20 mouse cellular contexts compared by ENCODE assay signal in the genomic region with DNA sequence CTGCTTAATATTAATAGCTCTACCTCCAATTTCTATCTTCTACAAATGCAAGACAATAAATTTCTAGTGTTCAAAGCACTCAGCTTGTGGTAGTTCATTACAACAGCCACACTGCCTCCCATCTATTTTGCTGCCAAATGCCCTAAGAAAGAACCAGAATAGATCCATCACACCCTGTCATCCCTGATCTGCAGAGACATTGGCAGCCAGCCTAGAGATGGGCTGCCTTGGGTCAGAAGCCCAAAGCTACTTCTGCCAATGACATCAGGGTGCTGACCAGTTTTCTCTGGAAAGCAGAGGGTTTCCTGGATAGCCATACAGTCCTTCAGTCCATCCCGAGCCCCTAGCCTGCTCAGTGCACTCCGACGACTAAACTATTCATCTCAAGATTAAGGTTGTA. TPM values are rescaled to one million over a fixed set of nuclear protein-coding genes. Genes with fewer than 3 reads are reported as not detected.
A peak's percentile ranks its signal among the peaks of the same experiment; 100 is the strongest.
DNase-seq lines count a peak whose midpoint lies in the region; ATAC-seq and TF ChIP-seq lines count a peak whose summit lies in the region.
"Had no signal": no experiment of that assay in that cellular context is flagged by ENCODE, and none has a peak within 500 bp of the region (broad histone marks: within the 10 kb centered on the region; RNA-seq: fewer than 3 reads in every experiment).

No protein-coding gene starts in this region.

- intact Hi-C loops in heart, postnatal 25 days (cut with DNase I), result no loop called here

- H3K36me3 ChIP-seq in midbrain, postnatal 0 days (ENCODE audit: insufficient read depth, low read length), result no peaks in the 10 kb centered on the region
- H3K36me3 ChIP-seq in midbrain, embryonic 16.5 days (ENCODE audit: control insufficient read depth, insufficient read depth, low read length), result no peaks in the 10 kb centered on the region
- H3K36me3 ChIP-seq: embryonic facial prominence, embryonic 10.5 days; heart, embryonic 10.5 days; hindbrain, embryonic 10.5 days; hindbrain, embryonic 15.5 days had no signal

- H3K27me3 ChIP-seq in midbrain, postnatal 0 days (ENCODE audit: insufficient read depth, low read length), result no peaks in the 10 kb centered on the region
- no peaks in the 10 kb centered on the region for H3K27me3 ChIP-seq in midbrain, embryonic 16.5 days (ENCODE audit: control insufficient read depth, insufficient read depth, low read depth, low read length)
- H3K27me3 ChIP-seq: forebrain, embryonic 13.5 days; hindbrain, embryonic 15.5 days had no signal

- WGBS in midbrain, postnatal 0 days, result 89% methylated on average over 3 of the region's 3 CpGs
- 95% methylated on average over 3 of the region's 3 CpGs for WGBS in midbrain, embryonic 16.5 days

- H3K27ac ChIP-seq in midbrain, postnatal 0 days (ENCODE audit: low read depth, low read length), result no peak overlapping the region
- no peak overlapping the region for H3K27ac ChIP-seq in midbrain, embryonic 16.5 days (ENCODE audit: low read length)
- H3K27ac ChIP-seq: embryonic facial prominence, embryonic 10.5 days; forebrain, embryonic 13.5 days; heart, embryonic 10.5 days; hindbrain, embryonic 10.5 days; hindbrain, embryonic 15.5 days had no signal

- H3K9ac ChIP-seq in midbrain, postnatal 0 days (replicated peaks; ENCODE audit: low read length, poor library complexity, severe bottlenecking), result no peak overlapping the region
- no peak overlapping the region for H3K9ac ChIP-seq in midbrain, embryonic 16.5 days (ENCODE audit: low read depth, low read length)
- H3K9ac ChIP-seq: forebrain, embryonic 13.5 days; forebrain, postnatal 0 days; hindbrain, embryonic 15.5 days had no signal

- no peak overlapping the region for H3K4me3 ChIP-seq in midbrain, postnatal 0 days (ENCODE audit: low read depth, low read length)
- no peak overlapping the region for H3K4me3 ChIP-seq in midbrain, embryonic 16.5 days (ENCODE audit: low read depth, low read length)
- H3K4me3 ChIP-seq: embryonic facial prominence, embryonic 10.5 days; forebrain, embryonic 13.5 days; heart, embryonic 10.5 days; hindbrain, embryonic 10.5 days; hindbrain, embryonic 15.5 days had no signal

- no peak overlapping the region for H3K4me2 ChIP-seq in midbrain, postnatal 0 days (ENCODE audit: low read depth, low read length, poor library complexity, severe bottlenecking)
- H3K4me2 ChIP-seq in midbrain, embryonic 16.5 days (ENCODE audit: low read length), result no peak overlapping the region
- H3K4me2 ChIP-seq: forebrain, embryonic 13.5 days; hindbrain, embryonic 15.5 days had no signal

- TF ChIP-seq CTCF in midbrain, postnatal 0 days (IDR thresholded peaks at IDR 0.05), result no peak

- no peaks in the 10 kb centered on the region for H3K4me1 ChIP-seq in midbrain, postnatal 0 days (ENCODE audit: insufficient read depth, low read length)
- peaks cover 3% of the 10 kb centered on the region; the same call in 1 of the 2 replicates for H3K4me1 ChIP-seq in midbrain, embryonic 16.5 days (ENCODE audit: control insufficient read depth, insufficient read depth, low read length)
- H3K4me1 ChIP-seq: embryonic facial prominence, embryonic 10.5 days; forebrain, embryonic 13.5 days; hindbrain, embryonic 15.5 days had no signal

- ATAC-seq in midbrain, postnatal 0 days (ENCODE audit: low FRiP score), result no peak
- ATAC-seq in midbrain, embryonic 16.5 days, result no peak
- ATAC-seq: forebrain, embryonic 13.5 days; forebrain, postnatal 0 days; inflammation-experienced regulatory T-cells, adult 6 months; intestine, postnatal 0 days had no signal

- DNase-seq in adrenal gland, postnatal 14 days, result peak; percentile 10
- DNase-seq in adrenal gland, postnatal 25 days, result no peak
- peak; percentile 77 for DNase-seq in heart, adult 11 months
- DNase-seq in heart, postnatal 25 days (ENCODE audit: low spot score), result no peak
- peak; percentile 67 for DNase-seq in midbrain, postnatal 0 days (ENCODE audit: low spot score)
- DNase-seq: cerebellum, adult 11-12 months; cerebellum, adult 9-10 months; forebrain, postnatal 0 days; gastrocnemius, postnatal 25 days; heart, postnatal 10 days; kidney, adult 8-10 months had no signal

- H3K9me3 ChIP-seq in midbrain, postnatal 0 days (ENCODE audit: low read length), result no peaks in the 10 kb centered on the region
- no peaks in the 10 kb centered on the region for H3K9me3 ChIP-seq in midbrain, embryonic 16.5 days (replicated peaks; ENCODE audit: control insufficient read depth, low read length, poor library complexity, severe bottlenecking)
- H3K9me3 ChIP-seq: embryonic facial prominence, embryonic 10.5 days; forebrain, embryonic 13.5 days; heart, embryonic 10.5 days; hindbrain, embryonic 10.5 days; hindbrain, embryonic 15.5 days had no signal

RNA-seq across cellular contexts. Expression of gene Slc22a23, which starts 33.9 kb away (rescaled TPM):
- total RNA-seq in adrenal gland, postnatal 14 days (2021), result 7.8 and 11.3 TPM in 2 replicates
- total RNA-seq in adrenal gland, postnatal 25 days (2021), result 3.8 and 8.2 TPM in 2 replicates
- 10 to 100 TPM in 1 of 2 experiments, 1 to 10 TPM in 1; 8.6 to 10.7 TPM for total RNA-seq in heart, postnatal 25 days (2021)
- 145 TPM in 2 replicates for total RNA-seq in midbrain, postnatal 0 days (2014; rRNA removed)
- polyA plus RNA-seq in midbrain, postnatal 0 days (2015; fragmentation: Nextera tagmentation; extraction: Ambion mirVana), result 13.2 and 14.9 TPM in 2 replicates
- 15.2 and 16.2 TPM in 2 replicates for polyA plus RNA-seq in midbrain, embryonic 16.5 days (2015; fragmentation: Nextera tagmentation; extraction: Ambion mirVana)
- total RNA-seq: granulocyte monocyte progenitor cell, adult 5-6 weeks had no signal

Comparison
In these comparisons a context has a peak if more than half of its experiments do, and no peak if none do; other contexts are left out.
1. DNase-seq: peak in adrenal gland, postnatal 14 days (single experiment), heart, adult 11 months (single experiment) and midbrain, postnatal 0 days (single experiment); none in adrenal gland, postnatal 25 days (single experiment) and heart, postnatal 25 days (single experiment).
2. RNA of gene Slc22a23, which starts 33.9 kb away (total RNA-seq): 145 TPM in midbrain, postnatal 0 days; 7.8 to 11.3 TPM in adrenal gland, postnatal 14 days, 8.6 to 10.7 TPM in heart, postnatal 25 days and 3.8 to 8.2 TPM in adrenal gland, postnatal 25 days; every median in the first group is over 10 times any median in the second.